Mouse (Mus musculus) MEL (cell line): ENCODE results near the gene Samd10. TPM values are rescaled to one million over a fixed set of nuclear protein-coding genes. Genes with fewer than 3 reads are reported as not detected.
A peak's percentile ranks its signal among the peaks of the same experiment; 100 is the strongest.

Experiments used
- DNase-seq: peaks from one replicate; pipeline ENCODE4 v3.0.0; 2011; ENCODE audit warnings: low read depth, low spot score
- H3K27ac ChIP-seq: 2 replicates; pipeline ENCODE4 v1.5.1; 2012; ENCODE audit warnings: low read depth, mild to moderate bottlenecking, control low read depth, low read length, moderate library complexity; ENCODE audit not compliant: control insufficient read depth
- H3K27me3 ChIP-seq, 2 experiments: fragments of 150-350 bp in 1 of 2; sonication (generic) in 1 of 2; 2 replicates each; pipeline ENCODE4 v1.6.1; 2012; ENCODE audit warnings: low read length in 2 of 2, mild to moderate bottlenecking in 2 of 2, improper control_type of control experiment in 1 of 2, moderate library complexity in 1 of 2; ENCODE audit not compliant: insufficient read depth in 2 of 2, control insufficient read depth in 1 of 2
- H3K36me3 ChIP-seq, 2 experiments: 2 replicates each; pipeline ENCODE4 v1.6.1; 2012 to 2014; ENCODE audit warnings: low read length in 2 of 2, improper control_type of control experiment in 1 of 2, inconsistent platforms in 1 of 2, mild to moderate bottlenecking in 1 of 2; ENCODE audit not compliant: insufficient read depth in 2 of 2, control insufficient read depth in 1 of 2
- H3K4me1 ChIP-seq, 2 experiments: fragments of 150-350 bp in 1 of 2; sonication (generic) in 1 of 2; 2 replicates each; pipeline ENCODE4 v1.6.1; 2012; ENCODE audit warnings: low read length in 2 of 2, improper control_type of control experiment in 1 of 2, mild to moderate bottlenecking in 1 of 2; ENCODE audit not compliant: insufficient read depth in 2 of 2, control insufficient read depth in 1 of 2
- H3K4me3 ChIP-seq, 2 experiments: fragments of 150-350 bp in 1 of 2; sonication (generic) in 1 of 2; 2 replicates each; pipeline ENCODE4 v1.5.1; 2012; ENCODE audit warnings: low read depth in 2 of 2, low read length in 2 of 2, mild to moderate bottlenecking in 2 of 2, moderate library complexity in 2 of 2, control low read depth in 1 of 2, improper control_type of control experiment in 1 of 2; ENCODE audit not compliant: control insufficient read depth in 1 of 2, insufficient read depth in 1 of 2
- H3K79me2 ChIP-seq: 2 replicates; pipeline ENCODE4 v1.6.1; 2012; ENCODE audit warnings: mild to moderate bottlenecking, low read length, moderate library complexity; ENCODE audit not compliant: control insufficient read depth, poor library complexity, insufficient read depth
- H3K9ac ChIP-seq: 2 replicates; pipeline ENCODE4 v1.6.1; 2012; ENCODE audit warnings: low read depth, mild to moderate bottlenecking, control low read depth, low read length, moderate library complexity; ENCODE audit not compliant: control insufficient read depth, poor library complexity, severe bottlenecking
- H3K9me3 ChIP-seq: fragments of 150-350 bp; sonication (generic); replicated peaks from 2 replicates; pipeline ENCODE4 v1.6.1; 2012; ENCODE audit warnings: mild to moderate bottlenecking, low read length, improper control_type of control experiment, moderate library complexity; ENCODE audit not compliant: insufficient read depth
- BHLHE40 ChIP-seq: IDR thresholded peaks from 2 replicates; pipeline ENCODE4 v1.6.1; 2012; ENCODE audit warnings: low read depth, mild to moderate bottlenecking, inconsistent platforms, low read length, improper control_type of control experiment, borderline replicate concordance
- CHD1 ChIP-seq: IDR thresholded peaks from 2 replicates; pipeline ENCODE4 v1.6.1; 2012; ENCODE audit warnings: low read depth, mild to moderate bottlenecking, inconsistent platforms, low read length, improper control_type of control experiment
- CHD2 ChIP-seq: IDR thresholded peaks from 2 replicates; pipeline ENCODE4 v1.6.1; 2011; ENCODE audit warnings: low read length, improper control_type of control experiment
- CTCF ChIP-seq, 3 experiments: IDR thresholded peaks in 2 of 3; conservative IDR thresholded peaks in 1 of 3; 2 replicates each; pipeline ENCODE4 v1.5.1; 2011 to 2012; ENCODE audit warnings: low read length in 3 of 3, low read depth in 2 of 3, mild to moderate bottlenecking in 2 of 3, improper control_type of control experiment in 1 of 3, inconsistent platforms in 1 of 3, mixed read lengths in 1 of 3, moderate library complexity in 1 of 3; ENCODE audit not compliant: control insufficient read depth in 1 of 3, insufficient read depth in 1 of 3, poor library complexity in 1 of 3, severe bottlenecking in 1 of 3
- ELF1 ChIP-seq: IDR thresholded peaks from 2 replicates; pipeline ENCODE4 v1.6.1; 2014; ENCODE audit warnings: low read depth, mild to moderate bottlenecking, inconsistent platforms, low read length, improper control_type of control experiment, moderate library complexity
- EP300 ChIP-seq, 2 experiments: IDR thresholded peaks; 2 replicates each; pipeline ENCODE4 v1.6.1; 2011; ENCODE audit warnings: improper control_type of control experiment in 2 of 2, low read length in 2 of 2, low read depth in 1 of 2, mild to moderate bottlenecking in 1 of 2
- GABPA ChIP-seq: IDR thresholded peaks from 2 replicates; pipeline ENCODE4 v1.6.1; 2012; ENCODE audit warnings: low read depth, mild to moderate bottlenecking, inconsistent platforms, low read length, improper control_type of control experiment, moderate library complexity
- GATA1 ChIP-seq: IDR thresholded peaks from 2 replicates; pipeline ENCODE4 v1.6.1; 2011; ENCODE audit warnings: low read depth, low read length, improper control_type of control experiment
- HCFC1 ChIP-seq: IDR thresholded peaks from 2 replicates; pipeline ENCODE4 v1.6.1; 2012; ENCODE audit warnings: low read depth, mild to moderate bottlenecking, inconsistent platforms, low read length, improper control_type of control experiment, moderate library complexity
- KAT2A ChIP-seq: conservative IDR thresholded peaks from 2 replicates; pipeline ENCODE4 v1.6.1; 2012; ENCODE audit warnings: low read depth, low read length, improper control_type of control experiment, inconsistent platforms
- MAX ChIP-seq: IDR thresholded peaks from 2 replicates; pipeline ENCODE4 v1.6.1; 2011; ENCODE audit warnings: low read length, improper control_type of control experiment
- MAZ ChIP-seq: IDR thresholded peaks from 2 replicates; pipeline ENCODE4 v1.6.1; 2012; ENCODE audit warnings: low read depth, mild to moderate bottlenecking, inconsistent platforms, low read length, improper control_type of control experiment
- MXI1 ChIP-seq: IDR thresholded peaks from 2 replicates; pipeline ENCODE4 v1.6.1; 2011; ENCODE audit warnings: mild to moderate bottlenecking, low read depth, low read length, improper control_type of control experiment
- MYB ChIP-seq: IDR thresholded peaks from 2 replicates; pipeline ENCODE4 v1.6.1; 2011; ENCODE audit warnings: mild to moderate bottlenecking, low read depth, low read length, improper control_type of control experiment
- MYC ChIP-seq: IDR thresholded peaks from 2 replicates; pipeline ENCODE4 v1.6.1; 2011; ENCODE audit warnings: low read depth, mild to moderate bottlenecking, low read length, improper control_type of control experiment, moderate library complexity
- NELFE ChIP-seq: IDR thresholded peaks from 2 replicates; pipeline ENCODE4 v1.6.1; 2011; ENCODE audit warnings: low read depth, low read length, improper control_type of control experiment
- NRF1 ChIP-seq: IDR thresholded peaks from 2 replicates; pipeline ENCODE4 v1.6.1; 2014; ENCODE audit warnings: low read depth, mild to moderate bottlenecking, inconsistent platforms, low read length, improper control_type of control experiment, moderate library complexity; ENCODE audit not compliant: poor library complexity, insufficient read depth, severe bottlenecking
- POLR2A ChIP-seq, 2 experiments: IDR thresholded peaks; 2 replicates each; pipeline ENCODE4 v1.6.1; 2011 to 2012; ENCODE audit warnings: low read length in 2 of 2, mild to moderate bottlenecking in 2 of 2, control low read depth in 1 of 2, improper control_type of control experiment in 1 of 2, low read depth in 1 of 2, moderate library complexity in 1 of 2; ENCODE audit not compliant: control insufficient read depth in 1 of 2, insufficient read depth in 1 of 2, poor library complexity in 1 of 2
- RAD21 ChIP-seq: IDR thresholded peaks from 2 replicates; pipeline ENCODE4 v1.6.1; 2011; ENCODE audit warnings: mild to moderate bottlenecking, low read depth, low read length, improper control_type of control experiment
- RCOR1 ChIP-seq: IDR thresholded peaks from 2 replicates; pipeline ENCODE4 v1.6.1; 2012; ENCODE audit warnings: low read depth, mild to moderate bottlenecking, inconsistent platforms, low read length, improper control_type of control experiment
- SIN3A ChIP-seq: IDR thresholded peaks from 2 replicates; pipeline ENCODE4 v1.6.1; 2012; ENCODE audit warnings: low read length, improper control_type of control experiment, inconsistent platforms
- SMC3 ChIP-seq: IDR thresholded peaks from 2 replicates; pipeline ENCODE4 v1.6.1; 2011; ENCODE audit warnings: low read depth, low read length, improper control_type of control experiment
- TAL1 ChIP-seq: IDR thresholded peaks from 2 replicates; pipeline ENCODE4 v1.6.1; 2012; ENCODE audit warnings: mild to moderate bottlenecking, inconsistent platforms, low read length, moderate library complexity, mixed read lengths
- TBP ChIP-seq: IDR thresholded peaks from 2 replicates; pipeline ENCODE4 v1.8.0; 2011; ENCODE audit warnings: low read depth, low read length, improper control_type of control experiment
- TCF12 ChIP-seq: IDR thresholded peaks from 2 replicates; pipeline ENCODE4 v1.6.1; 2014; ENCODE audit warnings: low read depth, mild to moderate bottlenecking, inconsistent platforms, low read length, improper control_type of control experiment, moderate library complexity
- USF1 ChIP-seq: IDR thresholded peaks from 2 replicates; pipeline ENCODE4 v1.6.1; 2014; ENCODE audit warnings: low read depth, mild to moderate bottlenecking, inconsistent platforms, low read length, improper control_type of control experiment, moderate library complexity
- ZC3H11A ChIP-seq: IDR thresholded peaks from 2 replicates; pipeline ENCODE4 v1.6.1; 2012; ENCODE audit warnings: low read depth, mild to moderate bottlenecking, inconsistent platforms, low read length, improper control_type of control experiment
- ZKSCAN1 ChIP-seq: IDR thresholded peaks from 2 replicates; pipeline ENCODE4 v1.6.1; 2012; ENCODE audit warnings: low read depth, mild to moderate bottlenecking, inconsistent platforms, low read length, improper control_type of control experiment, moderate library complexity
- ZNF384 ChIP-seq: IDR thresholded peaks from 2 replicates; pipeline ENCODE4 v1.6.1; 2012; ENCODE audit warnings: low read depth, mild to moderate bottlenecking, inconsistent platforms, low read length, improper control_type of control experiment
- polyA plus RNA-seq, 2 experiments: library from polyadenylated mRNA; stranded (reverse) in 1 of 2; unstranded in 1 of 2; fragments of >175 nt in 1 of 2; fragments of >200 nt in 1 of 2; gene quantifications; 2 replicates each; pipeline versions ENCODE4 v1.2.1 to v1.2.4; 2012; ENCODE audit warnings: low replicate concordance in 2 of 2, low read depth in 1 of 2; ENCODE audit not compliant: insufficient read length in 2 of 2, insufficient read depth in 1 of 2, missing spikeins in 1 of 2
- total RNA-seq: library from RNA; depleted of rRNA; stranded (reverse); fragments of 300-350 nt; gene quantifications from 2 replicates; pipeline ENCODE4 v1.2.3, GENCODE M21; 2012

Samd10 gene
- total and polyA plus RNA-seq, 3 experiments: 0.89 to 4.6 TPM; not detected in 1

DNA sequence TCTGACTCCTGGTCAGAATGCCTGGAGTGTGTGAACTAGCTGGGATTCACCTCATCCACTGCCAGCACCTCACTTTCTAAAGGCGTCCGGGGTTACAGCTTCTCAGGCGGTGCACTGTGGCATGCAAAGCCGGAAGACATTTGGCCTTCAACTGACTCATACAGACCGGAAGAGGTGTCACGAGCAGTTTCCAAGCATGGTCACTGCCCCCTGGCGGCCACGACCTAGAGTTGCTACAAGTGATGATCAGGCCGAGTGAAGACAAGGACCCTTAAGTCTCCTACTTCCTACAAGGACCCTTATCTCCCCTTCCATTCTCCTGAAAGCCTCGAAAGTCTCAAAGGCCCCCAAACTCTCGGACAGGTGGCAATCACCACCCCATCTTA, 18.0 kb downstream of the Samd10 start:
- Histone ChIP-seq H3K27me3 (no peaks in the 10 kb centered on the region), H3K79me2 (peaks cover 8% of the 10 kb centered on the region), H3K36me3 (peaks cover 0 to 22% of the 10 kb centered on the region in 2 experiments; a peak in 2 of 4 replicates), H3K4me3 (peak overlapping the region; percentile 72 to 79), H3K4me1 (peaks cover 18 to 20% of the 10 kb centered on the region in 2 experiments)
- peak; percentile 83; the same call in 1 of the 2 replicates for TF ChIP-seq SIN3A
- peak; percentile 88 to 91 (median 89) for TF ChIP-seq CTCF (IDR thresholded peaks at IDR 0.05 in 2 of 3, conservative IDR thresholded peaks at IDR 0.05 in 1 of 3; ENCODE audit: control insufficient read depth in 1 of 3, insufficient read depth in 1 of 3, low read depth in 2 of 3, low read length in 3 of 3, poor library complexity in 1 of 3, severe bottlenecking in 1 of 3)
- TF ChIP-seq GATA1: peak; percentile 52; the same call in 1 of the 2 replicates
- TF ChIP-seq EP300 (IDR thresholded peaks at IDR 0.05; ENCODE audit: low read depth in 1 of 2, low read length in 2 of 2): no peak
- peak; percentile 95 for TF ChIP-seq ELF1
- TF ChIP-seq TCF12: peak; percentile 55; the same call in 1 of the 2 replicates
- TF ChIP-seq ZNF384: no peak
- TF ChIP-seq NELFE: peak; percentile 82
- TF ChIP-seq MYB: no peak
- peak; percentile 94 for TF ChIP-seq MYC
- TF ChIP-seq CHD1: 0 out of 2 replicates have a peak, but pooled peaks have one; percentile 57
- peak; percentile 81 for TF ChIP-seq TBP
- no peak for TF ChIP-seq GABPA
- no peak for TF ChIP-seq RCOR1
- TF ChIP-seq POLR2A (IDR thresholded peaks at IDR 0.05; ENCODE audit: control insufficient read depth in 1 of 2, insufficient read depth in 1 of 2, low read depth in 1 of 2, low read length in 2 of 2, poor library complexity in 1 of 2): peak; percentile 54 to 91; a peak in 3 of 4 replicates
- TF ChIP-seq TAL1: no peak
- no peak for TF ChIP-seq CHD2
- peak; percentile 75; the same call in 1 of the 2 replicates for TF ChIP-seq BHLHE40
- TF ChIP-seq RAD21: peak; percentile 41
- TF ChIP-seq ZKSCAN1: no peak
- TF ChIP-seq MAX: peak; percentile 73; the same call in 1 of the 2 replicates
- no peak for TF ChIP-seq NRF1
- peak; percentile 83 for TF ChIP-seq HCFC1
- TF ChIP-seq SMC3: peak; percentile 72
- 0 out of 2 replicates have a peak, but pooled peaks have one; percentile 3 for TF ChIP-seq ZC3H11A
- peak; percentile 54; the same call in 1 of the 2 replicates for TF ChIP-seq USF1
- TF ChIP-seq MXI1: peak; percentile 89
- TF ChIP-seq KAT2A: no peak; the same call in 1 of the 2 replicates
- peak; percentile 8; the same call in 1 of the 2 replicates for TF ChIP-seq MAZ
- TF ChIP-seq, all 39 proteins: peak for 19
- peak overlapping the region; percentile 80 for H3K27ac ChIP-seq
- peak overlapping the region; percentile 90 for H3K9ac ChIP-seq
- DNase-seq: peak; percentile 97
- H3K9me3 ChIP-seq: no peaks in the 10 kb centered on the region
